Mouse (Mus musculus) CH12F3 (cell line): ENCODE measurements around the gene Dag1.

Source experiments
- in situ Hi-C: fragments of 300-500 bp; cut with MboI; formaldehyde crosslinking; loops from 2 replicates; pipeline ENCODE4 v1.14.3; 2020; ENCODE audit warnings: low sequenced_read_pairs

Dag1 gene

DNA sequence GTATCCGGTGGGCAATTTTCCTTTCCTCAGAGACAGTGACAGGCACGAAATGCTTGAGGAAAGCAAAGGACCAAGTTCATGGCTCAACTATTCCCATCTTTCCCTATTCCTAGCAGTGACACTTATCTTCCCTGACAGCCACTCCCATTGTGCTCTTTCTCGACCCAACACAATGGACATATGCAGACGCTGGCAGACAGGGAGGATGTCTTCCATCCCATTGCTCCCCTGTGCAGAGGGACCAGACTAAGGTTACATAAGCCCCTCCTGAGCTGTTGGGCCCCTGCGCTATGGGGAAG lies 74.3 kb downstream of the Dag1 start:
- in situ Hi-C loops = no loop called here

DNA sequence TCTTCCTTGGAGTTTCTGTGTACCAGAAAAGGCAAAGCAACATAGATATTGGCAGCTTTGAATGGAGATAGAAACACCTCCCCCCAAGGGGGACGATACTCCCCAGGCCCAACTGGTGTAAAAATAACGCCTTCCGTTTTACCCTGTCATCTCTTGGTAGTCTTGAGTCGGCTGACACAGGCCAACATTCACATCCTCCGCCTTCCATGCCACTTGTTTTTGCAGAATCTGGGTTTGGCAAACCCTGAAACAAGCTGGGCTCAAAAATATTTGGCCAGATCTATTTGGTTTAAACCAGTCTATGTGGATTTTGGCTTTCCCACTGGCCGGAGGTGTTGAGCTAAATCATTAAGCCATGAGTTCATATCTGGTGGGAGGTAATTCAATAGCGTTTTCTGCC lies 74.7 kb downstream of the Dag1 start:
- in situ Hi-C loops = no loop called here

DNA sequence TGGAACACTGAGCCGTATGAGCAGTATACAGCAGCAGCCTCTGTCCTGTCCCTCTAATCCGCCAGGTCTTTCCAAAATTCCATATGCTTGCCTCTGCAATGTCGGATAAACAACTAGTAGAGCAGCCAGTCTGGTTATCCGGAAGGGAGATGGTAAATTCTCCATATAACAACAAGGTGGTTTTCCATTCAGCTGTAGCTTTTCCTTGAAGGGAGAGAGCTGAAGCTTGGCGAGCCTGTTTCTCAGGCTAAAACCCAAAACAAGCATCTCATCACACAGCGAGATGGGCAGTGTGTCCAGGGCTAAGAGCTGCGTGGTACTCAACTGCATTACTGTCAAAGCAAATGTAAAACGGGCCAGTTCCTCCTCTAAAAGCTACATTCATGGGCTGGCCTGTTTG lies 75.2 kb downstream of the Dag1 start:
- in situ Hi-C loops = no loop called here

DNA sequence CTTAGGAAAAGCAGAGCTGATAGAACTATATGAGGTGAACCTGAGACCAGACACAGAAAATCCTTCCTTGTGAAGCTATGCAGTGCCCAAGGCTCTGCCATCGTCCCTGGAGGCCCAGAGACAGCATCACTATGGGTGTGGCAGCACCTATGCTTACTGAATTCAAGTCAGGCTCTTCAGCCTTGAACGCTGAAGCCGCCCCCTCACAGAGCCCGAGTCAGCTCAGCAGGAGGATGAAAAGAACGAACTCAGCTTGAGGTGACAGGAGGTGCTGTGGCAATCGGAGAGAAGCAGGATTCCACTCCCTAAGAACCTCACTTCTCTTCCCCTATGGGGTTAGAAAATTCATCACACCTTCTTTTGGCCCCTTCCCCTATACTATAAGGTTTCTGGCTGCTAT lies 76.1 kb downstream of the Dag1 start:
- in situ Hi-C loops = no loop called here

DNA sequence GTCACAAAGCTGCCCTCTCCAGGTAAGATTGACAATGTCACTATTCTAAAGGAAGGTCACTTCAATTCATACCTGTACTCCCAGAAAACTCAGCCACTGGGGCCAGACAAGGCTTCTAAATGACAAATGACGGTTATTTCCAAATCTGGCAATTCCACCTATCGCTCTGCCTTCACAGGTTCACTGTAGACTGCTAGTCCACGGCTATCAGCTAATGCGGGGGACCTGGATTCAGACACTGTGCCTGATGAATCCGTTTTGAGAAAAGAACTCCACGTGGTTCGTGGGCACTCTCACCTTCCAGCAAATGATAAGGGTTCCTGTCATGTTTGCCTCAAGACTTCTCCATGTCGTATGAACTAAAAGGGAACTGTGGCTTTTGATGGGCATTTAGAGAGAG lies 78.0 kb downstream of the Dag1 start:
- in situ Hi-C loops = no loop called here

DNA sequence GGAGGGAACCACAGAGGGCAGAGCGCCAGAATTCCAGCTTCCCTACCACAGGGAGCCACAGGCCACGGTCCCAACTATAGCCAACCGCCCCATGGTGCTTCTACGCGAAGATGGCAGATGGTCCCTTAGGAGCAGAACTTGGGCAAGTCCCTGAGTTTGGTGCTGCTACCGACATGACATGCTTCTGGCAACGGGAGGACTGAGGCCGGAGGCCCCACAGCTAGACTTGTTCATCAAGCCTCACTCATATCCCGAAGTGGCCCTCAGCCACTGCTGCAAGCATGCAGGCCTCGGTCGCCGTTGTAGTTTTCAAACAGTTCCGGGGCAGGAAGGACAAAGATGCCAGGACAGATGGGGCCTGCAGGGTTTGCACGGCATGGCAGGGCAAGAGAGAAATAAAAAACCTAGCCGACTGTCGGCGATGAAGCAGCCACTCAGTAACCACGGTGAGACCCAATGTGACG lies 80.2 kb downstream of the Dag1 start:
- in situ Hi-C loops = no loop called here

DNA sequence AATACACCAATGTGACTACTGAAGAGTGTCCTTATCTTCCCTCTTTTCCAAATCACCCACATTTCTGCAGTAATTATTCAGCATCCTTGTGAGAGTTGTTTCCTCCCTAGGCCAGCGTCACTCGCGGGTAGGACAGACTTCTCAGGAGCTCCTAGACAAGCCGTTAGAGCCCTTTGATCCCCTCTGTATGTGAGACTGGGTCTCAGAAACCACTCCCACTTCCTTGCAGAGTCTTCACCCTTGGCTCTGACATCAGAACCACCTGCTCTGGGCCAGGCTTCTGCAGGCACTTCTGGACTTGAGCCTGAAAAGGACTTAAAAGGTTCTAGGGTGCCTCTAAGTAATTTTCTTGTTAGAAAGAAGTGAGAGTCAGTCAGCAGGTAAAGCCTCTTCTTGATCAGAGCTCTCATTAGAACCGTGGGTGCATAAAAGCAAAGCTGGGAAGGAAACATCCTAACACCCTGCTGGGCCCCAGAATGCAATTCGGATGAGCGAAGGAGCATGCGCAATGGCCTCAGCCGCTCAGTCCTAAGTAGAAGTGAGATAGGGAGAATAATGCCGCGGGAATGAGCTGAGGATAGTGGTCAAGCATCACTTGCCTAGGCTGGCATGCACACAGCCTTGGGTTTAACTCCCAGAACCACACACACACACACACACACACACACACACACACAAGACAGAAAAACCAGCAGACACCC lies 80.8 kb downstream of the Dag1 start:
- in situ Hi-C loops = no loop called here

DNA sequence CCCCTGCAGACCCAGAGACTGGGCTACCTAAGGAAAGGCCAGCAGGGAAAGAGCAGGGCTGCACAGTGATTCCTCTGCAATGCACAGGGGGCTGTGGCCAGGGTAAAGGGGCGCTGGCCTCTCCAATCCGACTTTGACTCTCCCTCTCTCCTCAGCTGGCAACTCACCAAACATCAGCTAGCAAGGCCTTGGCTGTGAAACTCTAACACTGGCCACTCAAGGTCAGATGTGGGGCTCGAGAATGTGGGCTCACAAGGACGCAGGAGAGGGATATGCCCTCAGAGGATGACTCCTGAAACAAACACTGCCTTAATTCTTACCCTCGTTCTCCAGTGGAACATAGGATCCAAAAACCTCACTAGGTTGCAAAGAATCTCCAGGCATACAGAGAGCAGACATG lies 85.4 kb downstream of the Dag1 start:
- in situ Hi-C loops = no loop called here

DNA sequence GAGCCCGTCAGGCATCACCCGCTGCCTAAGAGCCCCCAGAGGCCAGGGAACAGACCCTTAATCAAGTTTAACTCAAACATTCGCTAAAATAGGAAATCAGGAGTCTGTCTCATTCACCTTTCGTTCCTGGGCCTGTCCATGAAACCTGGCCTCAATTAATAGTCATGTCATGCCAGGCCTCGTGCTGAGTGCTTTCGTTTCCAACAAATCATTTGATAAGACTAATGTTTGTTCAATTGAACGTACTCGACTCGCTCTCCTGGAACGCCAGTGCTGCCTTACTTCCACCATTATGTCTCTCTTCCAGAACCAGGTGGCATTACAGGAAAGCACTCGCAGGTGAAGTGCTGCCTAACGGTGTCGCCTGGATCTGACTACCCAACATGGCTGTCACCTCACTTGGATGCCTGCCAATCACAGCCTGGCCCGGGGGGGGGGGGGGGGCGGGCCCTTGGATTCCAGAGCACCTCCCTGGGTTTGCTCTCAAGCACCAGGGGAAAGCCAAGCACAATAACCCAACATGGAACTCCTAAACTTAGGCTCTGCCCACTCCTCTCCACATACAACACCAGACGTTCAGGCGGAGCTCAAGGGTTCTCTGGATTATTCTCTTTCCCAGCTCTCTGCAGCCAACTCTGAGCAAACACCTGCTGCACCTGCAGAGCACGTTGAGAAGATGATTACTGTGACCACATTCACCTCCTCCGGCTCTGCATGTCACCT lies 88.5 kb downstream of the Dag1 start:
- in situ Hi-C loops = no loop called here

DNA sequence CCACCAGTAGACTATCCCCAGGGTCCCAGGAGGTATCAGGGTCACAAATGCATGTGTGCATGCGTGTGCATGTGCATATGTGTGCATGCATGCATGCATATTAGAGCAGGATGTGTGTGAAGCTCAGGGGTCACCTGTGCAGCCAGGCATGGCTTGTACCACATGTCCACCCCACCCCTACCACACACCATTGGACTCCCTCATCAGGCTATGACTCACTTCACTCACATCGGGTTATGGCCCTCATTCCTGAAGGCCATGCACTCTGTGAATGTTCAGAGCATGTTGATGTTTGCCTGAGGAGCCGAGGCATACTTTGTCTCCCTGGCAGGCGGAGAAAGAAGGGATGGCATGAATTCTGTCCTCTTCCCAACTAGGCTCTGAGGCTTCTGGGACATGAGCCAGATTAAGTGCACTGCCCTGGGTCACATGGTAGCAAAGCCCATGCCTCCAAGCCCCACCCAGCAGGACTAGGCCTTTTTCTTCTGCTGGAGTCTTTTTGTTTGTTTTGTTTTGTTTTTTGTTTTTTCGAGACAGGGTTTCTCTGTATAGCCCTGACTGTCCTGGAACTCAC lies 90.9 kb downstream of the Dag1 start:
- in situ Hi-C loops = no loop called here

DNA sequence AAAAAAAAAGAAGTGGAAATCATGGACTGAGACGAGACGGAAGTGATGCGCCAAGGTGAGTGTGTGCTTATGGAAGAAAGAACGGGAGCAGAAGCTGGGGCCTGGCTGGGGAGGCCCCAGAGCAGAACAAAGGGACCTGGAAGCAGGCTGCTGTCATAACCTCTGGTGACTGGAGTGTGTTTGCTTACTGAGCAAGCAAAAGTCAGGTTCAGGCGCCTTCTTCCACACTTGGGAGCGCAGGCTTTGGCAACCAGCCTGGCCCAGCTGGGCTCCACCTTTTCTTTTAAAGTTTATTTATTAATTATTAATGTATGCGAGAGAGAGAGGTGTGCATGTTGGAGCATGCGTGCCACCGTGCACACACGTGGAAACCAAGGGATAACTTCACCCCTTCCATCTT lies 94.0 kb downstream of the Dag1 start:
- in situ Hi-C loops = no loop called here

DNA sequence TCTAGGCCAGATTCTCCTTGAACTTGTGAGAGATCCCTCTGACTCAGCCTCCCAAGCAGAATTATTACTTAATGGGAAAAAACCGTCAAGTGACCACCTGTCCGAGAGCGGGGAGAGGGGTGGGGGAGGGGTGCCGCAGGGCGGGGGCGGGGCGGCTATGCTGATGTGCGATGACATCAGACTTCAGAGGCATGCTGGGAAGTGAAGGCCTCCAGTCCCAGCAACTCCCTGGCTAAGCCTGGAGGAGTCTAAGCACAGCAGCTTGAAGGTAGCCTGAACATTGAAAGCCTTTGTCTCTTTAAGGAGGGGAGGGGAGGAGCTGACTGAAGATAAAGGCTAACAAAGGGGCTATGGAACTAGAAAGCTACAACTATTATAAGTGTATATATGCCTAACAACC lies 98.6 kb downstream of the Dag1 start:
- in situ Hi-C loops = no loop called here

DNA sequence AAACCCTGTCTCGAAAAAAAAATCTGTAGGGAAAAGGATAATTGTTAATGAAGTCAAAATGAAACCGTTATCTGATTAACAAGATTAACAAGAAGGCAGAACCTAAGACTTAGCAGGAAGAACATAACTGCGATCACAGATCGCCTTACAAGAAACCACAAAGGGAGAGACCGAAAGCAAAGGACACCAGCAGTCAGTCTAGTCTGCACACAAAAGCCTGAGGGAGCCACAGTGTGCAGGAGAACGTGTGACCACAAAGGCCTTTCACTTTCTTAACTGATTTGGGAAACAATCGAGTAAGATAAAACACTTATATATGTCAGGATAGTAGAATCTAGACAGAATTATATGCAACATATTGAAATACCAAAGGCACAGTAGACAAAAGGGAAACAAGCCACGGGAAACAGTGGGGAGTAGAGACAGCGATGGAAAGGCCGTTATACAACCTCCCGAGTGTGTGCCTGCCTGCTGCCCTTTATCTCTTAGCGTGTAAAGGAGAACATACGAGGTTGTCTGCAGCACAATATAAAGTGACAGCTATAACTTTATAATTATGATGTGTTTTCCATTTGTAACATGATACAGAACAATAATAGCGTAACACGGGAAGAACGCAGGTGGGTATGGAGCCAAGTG lies 100.0 kb downstream of the Dag1 start:
- in situ Hi-C loops = no loop called here

DNA sequence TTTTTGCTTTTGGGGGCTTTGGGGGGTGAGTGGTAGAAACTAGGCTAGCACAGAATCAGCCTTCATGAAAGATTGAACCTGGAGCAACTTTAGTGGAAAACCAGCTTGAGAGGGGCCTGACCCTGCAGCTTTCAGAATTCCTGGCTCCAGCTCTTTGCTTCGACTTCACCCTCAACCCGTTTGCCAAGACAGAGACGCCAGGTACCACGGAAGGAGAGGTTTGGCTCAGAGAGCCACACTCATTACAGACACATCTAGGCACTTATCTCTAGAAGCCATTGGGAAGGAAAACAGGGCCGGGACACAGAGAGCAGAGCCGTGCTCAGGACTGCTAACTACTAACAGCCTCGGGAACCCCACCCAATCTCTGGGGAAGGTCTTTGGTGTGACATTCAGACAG lies 105.9 kb downstream of the Dag1 start:
- in situ Hi-C loops = no loop called here

DNA sequence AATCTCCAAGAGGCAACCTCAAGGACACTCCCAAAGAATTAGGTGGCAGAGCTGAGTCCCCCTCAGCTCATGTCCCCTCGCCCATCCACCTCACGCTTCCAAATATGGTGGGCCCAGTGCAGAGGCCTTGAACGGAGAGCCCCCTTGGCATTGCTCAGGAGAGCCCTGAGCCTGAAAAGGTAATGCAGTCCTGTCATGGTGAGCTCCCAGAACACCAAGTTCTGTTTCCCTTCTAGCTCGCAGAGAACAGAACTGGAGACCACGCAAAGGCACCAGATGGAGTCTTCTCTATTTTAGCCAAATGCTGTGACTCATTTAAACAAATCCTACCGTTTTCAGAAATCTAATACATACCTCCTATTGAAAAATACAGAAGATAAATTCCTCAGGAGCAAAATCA lies 106.3 kb downstream of the Dag1 start:
- in situ Hi-C loops = no loop called here

DNA sequence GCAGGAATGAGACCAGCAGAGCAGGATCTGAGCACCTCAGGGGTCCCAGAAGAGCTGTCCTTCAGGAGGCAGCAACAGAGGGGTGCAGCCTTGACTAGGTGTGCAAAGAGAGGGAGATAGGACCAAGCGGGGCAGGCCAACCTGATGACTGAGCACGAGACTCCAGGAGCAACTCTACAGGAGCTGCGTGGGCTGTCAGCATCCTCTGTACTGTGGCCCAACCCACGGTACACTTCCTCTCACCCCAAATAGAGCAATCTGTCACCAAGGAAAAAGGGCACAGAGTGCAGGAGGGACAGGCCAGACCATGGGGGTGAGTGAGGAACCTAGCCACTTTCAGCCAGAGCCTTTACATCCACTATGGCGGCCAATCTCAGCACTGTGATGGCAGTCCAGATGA lies 107.0 kb downstream of the Dag1 start:
- in situ Hi-C loops = no loop called here

DNA sequence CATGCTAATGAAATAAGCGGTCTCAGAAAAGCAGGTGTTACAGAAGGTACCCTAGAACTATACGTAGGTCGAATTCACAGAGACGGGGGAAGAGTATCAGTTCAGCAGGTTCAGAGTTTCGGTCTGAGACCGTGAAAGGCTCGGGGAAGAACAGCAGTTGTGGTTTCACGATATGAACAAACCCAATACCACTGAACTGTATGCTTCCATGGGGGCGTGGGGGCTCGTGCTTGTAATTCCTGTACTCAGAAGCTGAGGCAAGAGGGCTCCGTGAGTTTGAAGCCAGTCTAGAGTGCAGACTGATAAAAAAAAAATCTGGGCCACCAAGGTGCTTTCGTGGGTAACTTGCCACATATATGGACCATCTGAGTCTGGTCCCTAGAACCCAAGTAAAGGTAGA lies 108.9 kb downstream of the Dag1 start:
- in situ Hi-C loops = no loop called here
